20 mouse cellular contexts compared by ENCODE assay signal in genomic region chr13:58201908-58202307, GRCm38 (mm10).
"Had no signal": no experiment of that assay in that cellular context is flagged by ENCODE, and none has a peak within 500 bp of the region (broad histone marks: within the 10 kb centered on the region; RNA-seq: fewer than 3 reads in every experiment).

No protein-coding gene starts in this region.

- H3K36me3 ChIP-seq: stomach, embryonic 15.5 days had no signal

- H3K9me3 ChIP-seq: midbrain, embryonic 10.5 days; midbrain, embryonic 12.5 days; neural tube, embryonic 13.5 days; neural tube, embryonic 15.5 days; stomach, embryonic 15.5 days had no signal

- H3K27me3 ChIP-seq: midbrain, embryonic 12.5 days; neural tube, embryonic 13.5 days; neural tube, embryonic 15.5 days; stomach, embryonic 15.5 days had no signal

- H3K4me2 ChIP-seq: lung, embryonic 14.5 days; midbrain, embryonic 12.5 days; neural tube, embryonic 13.5 days; neural tube, embryonic 15.5 days; stomach, embryonic 15.5 days had no signal

- DNase-seq: lung, adult 18-20 months; lung, embryonic 14.5 days; lung, postnatal 10 days; lung, postnatal 4 days; midbrain, embryonic 14.5 days; retina, postnatal 1 day; right cerebral cortex, adult 18-20 months; right cerebral cortex, postnatal 25 days; right cerebral cortex, postnatal 4 days; spleen, adult 18-20 months; thymus, adult 2 months; thymus, postnatal 14 days; thymus, postnatal 36 days had no signal

- H3K9ac ChIP-seq: lung, embryonic 14.5 days; midbrain, embryonic 12.5 days; neural tube, embryonic 13.5 days; neural tube, embryonic 15.5 days; stomach, embryonic 15.5 days had no signal

- H3K27ac ChIP-seq: midbrain, embryonic 10.5 days; midbrain, embryonic 12.5 days; neural tube, embryonic 13.5 days; neural tube, embryonic 15.5 days; stomach, embryonic 15.5 days; stomach, postnatal 0 days had no signal

- H3K4me1 ChIP-seq: midbrain, embryonic 10.5 days; stomach, embryonic 15.5 days had no signal

- H3K4me3 ChIP-seq: midbrain, embryonic 10.5 days; midbrain, embryonic 12.5 days; myocyte; neural tube, embryonic 13.5 days; neural tube, embryonic 15.5 days; stomach, embryonic 15.5 days had no signal
